Mouse (Mus musculus): Measurements from ENCODE around the gene Grid2.

- TF ChIP-seq POLR2A (IDR thresholded peaks at IDR 0.05; ENCODE audit: control insufficient read depth, low read depth, low read length) = no peak
- TF ChIP-seq CTCF (IDR thresholded peaks at IDR 0.05; ENCODE audit: control insufficient read depth, insufficient read depth, insufficient replicate concordance, low read depth, low read length) = no peak
Measured at GRCm38 (mm10) chr6:64313132-64313531, 1057.5 kb downstream of the Grid2 start.
